Mouse (Mus musculus) megakaryocyte, embryonic 14.5 days (primary cell): Measurements from ENCODE around the gene Me1.

Source experiments
- FLI1 ChIP-seq: IDR thresholded peaks from 2 replicates; pipeline ENCODE4 v1.6.1; 2012; ENCODE audit warnings: low read length, inconsistent platforms, mixed read lengths
- GATA1 ChIP-seq: IDR thresholded peaks from 3 replicates; pipeline ENCODE4 v1.6.1; 2012; ENCODE audit warnings: mixed read lengths, low read length, inconsistent platforms, borderline replicate concordance

GRCm38 (mm10) chr9:86694644-86695043, 1.1 kb downstream of the Me1 start:
- TF ChIP-seq GATA1, result no peak
- no peak for TF ChIP-seq FLI1
